Mouse (Mus musculus) ES-E14 (cell line): ENCODE data around the gene Sik3.

Experiments used
- CHD2 ChIP-seq: IDR thresholded peaks from 2 replicates; pipeline ENCODE4 v1.6.1; 2014; ENCODE audit warnings: mild to moderate bottlenecking, low read depth, low read length, inconsistent platforms
- ZNF384 ChIP-seq: IDR thresholded peaks from 2 replicates; pipeline ENCODE4 v1.6.1; 2012; ENCODE audit warnings: low read depth, low read length, inconsistent platforms

DNA sequence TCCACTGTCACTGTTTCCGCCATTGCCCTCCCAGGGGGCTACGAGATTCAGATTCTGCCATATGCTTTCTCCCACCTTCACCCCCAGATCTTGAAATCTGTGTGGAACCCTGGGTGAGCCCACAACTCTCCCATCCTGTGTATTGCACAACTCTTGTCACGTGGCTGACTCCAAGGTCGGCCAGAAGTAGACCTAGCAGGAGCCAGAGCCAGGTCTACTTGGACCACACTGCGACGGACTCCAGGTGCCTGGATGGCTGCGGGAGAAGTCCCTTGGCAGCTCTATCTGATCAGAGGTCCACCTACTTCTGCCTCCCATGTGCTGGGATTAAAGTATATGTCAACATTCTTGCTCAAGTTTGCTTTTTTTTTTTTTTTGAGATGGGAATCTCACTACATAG is 248.5 kb downstream of the Sik3 start:
- no peak for TF ChIP-seq ZNF384
- TF ChIP-seq CHD2: no peak
